Mouse (Mus musculus): Measurements from ENCODE around the gene Mylip.

DNA sequence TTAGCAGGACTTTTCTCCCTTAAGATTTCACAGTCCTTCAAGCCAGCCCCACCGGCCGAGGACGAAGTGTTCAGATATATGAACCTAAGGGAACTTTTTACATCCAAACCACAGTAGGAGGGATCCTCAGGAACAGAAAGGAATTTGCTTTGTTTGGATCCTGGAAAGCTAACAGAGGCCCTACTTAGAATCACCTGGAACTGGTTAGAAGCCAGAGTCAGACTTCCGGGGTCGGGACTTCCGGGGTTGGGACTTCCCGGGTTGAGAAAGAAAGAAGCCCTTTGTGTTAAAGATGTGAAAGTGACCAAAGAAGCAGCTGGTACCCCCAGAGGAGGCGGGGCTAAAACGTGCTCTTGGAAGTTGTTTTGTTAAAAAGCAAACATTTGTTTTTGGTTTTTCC is 24.5 kb downstream of the Mylip start:
- TF ChIP-seq POLR2A (IDR thresholded peaks at IDR 0.05; ENCODE audit: insufficient read depth, low read length) (no peak), CTCF (IDR thresholded peaks at IDR 0.05; ENCODE audit: low read depth, low read length) (no peak)

Measured in ES-Bruce4 (cell line).